Mouse (Mus musculus): ENCODE results near the gene Cobl. TPM values are rescaled to one million over a fixed set of nuclear protein-coding genes. Genes with fewer than 3 reads are reported as not detected.
A peak's percentile ranks its signal among the peaks of the same experiment; 100 is the strongest.

Gene Cobl
- total and polyA plus RNA-seq, 2 experiments from 2014 or later, result 20.5 to 42.5 TPM

GRCm38 (mm10) chr11:12219594-12220530 is 244.9 kb downstream of the Cobl start:
- Histone ChIP-seq H3K4me2 (ENCODE audit: low read depth, low read length) (no peak overlapping the region), H3K36me3 (replicated peaks; ENCODE audit: control insufficient read depth, insufficient read depth, low read length) (no peaks in the 10 kb centered on the region), H3K4me3 (ENCODE audit: low read depth, low read length) (no peak overlapping the region), H3K4me1 (ENCODE audit: control insufficient read depth, insufficient read depth) (no peaks in the 10 kb centered on the region), H3K27me3 (ENCODE audit: control insufficient read depth, insufficient read depth, low read length) (no peaks in the 10 kb centered on the region), H3K9me3 (replicated peaks; ENCODE audit: control insufficient read depth, low read length) (no peaks in the 10 kb centered on the region), H3K9ac (replicated peaks; ENCODE audit: low read depth, low read length) (no peak overlapping the region), H3K27ac (ENCODE audit: low read depth) (no peak overlapping the region)
- DNase-seq (ENCODE audit: low spot score) (no peak), ATAC-seq (ENCODE audit: insufficient read depth, low read depth) (no peak)
- no peak for TF ChIP-seq EP300 (IDR thresholded peaks at IDR 0.05; ENCODE audit: low read depth)
- no peak for TF ChIP-seq CTCF (IDR thresholded peaks at IDR 0.05; ENCODE audit: low read depth)
- WGBS, result 63% methylated on average over 4 of the region's 4 CpGs

- Histone ChIP-seq H3K36me3 (replicated peaks; ENCODE audit: control insufficient read depth, insufficient read depth, low read length) (no peaks in the 10 kb centered on the region), H3K4me1 (ENCODE audit: control insufficient read depth, insufficient read depth) (no peaks in the 10 kb centered on the region), H3K9ac (replicated peaks; ENCODE audit: low read depth, low read length) (no peak overlapping the region), H3K4me2 (ENCODE audit: low read depth, low read length) (no peak overlapping the region), H3K27me3 (ENCODE audit: control insufficient read depth, insufficient read depth, low read length) (no peaks in the 10 kb centered on the region), H3K4me3 (ENCODE audit: low read depth, low read length) (no peak overlapping the region), H3K9me3 (replicated peaks; ENCODE audit: control insufficient read depth, low read length) (no peaks in the 10 kb centered on the region), H3K27ac (ENCODE audit: low read depth) (no peak overlapping the region)
- TF ChIP-seq CTCF (IDR thresholded peaks at IDR 0.05; ENCODE audit: low read depth), result no peak
- TF ChIP-seq EP300 (IDR thresholded peaks at IDR 0.05; ENCODE audit: low read depth), result no peak
- 58% methylated on average over 1 of the region's 1 CpGs for WGBS
- no peak for ATAC-seq (ENCODE audit: insufficient read depth, low read depth)
- DNase-seq (ENCODE audit: low spot score), result no peak
These were observed 247.9 kb downstream of the Cobl start for GRCm38 (mm10) chr11:12216897-12217296.

DNA sequence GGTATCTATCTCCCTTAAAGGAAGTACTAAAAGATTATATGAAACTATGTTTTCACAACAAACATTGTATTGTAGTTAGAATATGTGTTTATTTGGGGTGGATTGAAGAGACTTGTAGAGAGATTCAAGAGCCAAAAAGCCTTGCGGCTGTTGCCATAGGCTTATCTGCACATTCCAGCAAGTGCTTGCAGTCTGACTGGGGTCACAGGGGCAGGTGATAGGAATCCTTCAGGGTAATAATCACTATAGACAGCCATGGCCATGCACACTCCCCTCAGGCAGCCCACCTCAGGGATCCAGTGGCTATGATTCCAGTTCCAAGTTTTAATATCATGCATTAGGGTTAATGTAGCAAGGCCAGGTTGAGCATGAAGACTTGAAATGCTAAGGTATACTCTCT is 249.2 kb downstream of the Cobl start:
- no peak overlapping the region for H3K27ac ChIP-seq (ENCODE audit: low read depth)
- TF ChIP-seq EP300 (IDR thresholded peaks at IDR 0.05; ENCODE audit: low read depth) (no peak), CTCF (IDR thresholded peaks at IDR 0.05; ENCODE audit: low read depth) (no peak)
- no peaks in the 10 kb centered on the region for H3K36me3 ChIP-seq (replicated peaks; ENCODE audit: control insufficient read depth, insufficient read depth, low read length)
- no peak overlapping the region for H3K9ac ChIP-seq (replicated peaks; ENCODE audit: low read depth, low read length)
- no peaks in the 10 kb centered on the region for H3K27me3 ChIP-seq (ENCODE audit: control insufficient read depth, insufficient read depth, low read length)
- no peak overlapping the region for H3K4me2 ChIP-seq (ENCODE audit: low read depth, low read length)
- H3K9me3 ChIP-seq (replicated peaks; ENCODE audit: control insufficient read depth, low read length), result no peaks in the 10 kb centered on the region
- no peak overlapping the region for H3K4me3 ChIP-seq (ENCODE audit: low read depth, low read length)
- 42% methylated on average over 1 of the region's 1 CpGs for WGBS
- DNase-seq (ENCODE audit: low spot score), result no peak
- ATAC-seq (ENCODE audit: insufficient read depth, low read depth), result no peak
- no peaks in the 10 kb centered on the region for H3K4me1 ChIP-seq (ENCODE audit: control insufficient read depth, insufficient read depth)

DNA sequence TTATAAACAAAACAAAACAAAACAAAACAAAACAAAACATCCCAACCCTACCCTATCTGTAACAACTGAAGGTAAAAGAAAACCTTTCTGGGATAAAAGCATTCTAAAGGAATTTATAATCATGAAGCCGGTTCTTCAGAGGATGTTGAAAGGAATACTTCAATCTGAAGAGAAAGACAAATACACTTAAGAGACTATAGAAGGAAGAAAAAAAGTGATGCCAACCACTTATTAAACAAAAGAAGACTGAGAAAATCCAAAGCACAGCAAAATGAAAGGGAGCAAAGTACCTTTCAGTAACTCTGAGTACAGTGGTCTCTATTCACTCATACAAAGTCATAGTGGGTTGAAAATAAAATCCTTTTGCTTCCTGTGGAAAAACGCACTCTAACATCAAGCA is 256.2 kb downstream of the Cobl start:
- H3K36me3 ChIP-seq (replicated peaks; ENCODE audit: control insufficient read depth, insufficient read depth, low read length), result no peaks in the 10 kb centered on the region
- no peak overlapping the region for H3K4me3 ChIP-seq (ENCODE audit: low read depth, low read length)
- no peak overlapping the region for H3K9ac ChIP-seq (replicated peaks; ENCODE audit: low read depth, low read length)
- H3K4me1 ChIP-seq (ENCODE audit: control insufficient read depth, insufficient read depth), result peaks cover 3% of the 10 kb centered on the region
- H3K4me2 ChIP-seq (ENCODE audit: low read depth, low read length), result no peak overlapping the region
- DNase-seq (ENCODE audit: low spot score) (no peak), ATAC-seq (ENCODE audit: insufficient read depth, low read depth) (no peak)
- WGBS, result 77% methylated on average over 2 of the region's 2 CpGs
- no peaks in the 10 kb centered on the region for H3K27me3 ChIP-seq (ENCODE audit: control insufficient read depth, insufficient read depth, low read length)
- TF ChIP-seq CTCF (IDR thresholded peaks at IDR 0.05; ENCODE audit: low read depth) (no peak), EP300 (IDR thresholded peaks at IDR 0.05; ENCODE audit: low read depth) (no peak)
- H3K9me3 ChIP-seq (replicated peaks; ENCODE audit: control insufficient read depth, low read length), result no peaks in the 10 kb centered on the region
- H3K27ac ChIP-seq (ENCODE audit: low read depth), result no peak overlapping the region

- Histone ChIP-seq H3K36me3 (replicated peaks; ENCODE audit: control insufficient read depth, insufficient read depth, low read length) (no peaks in the 10 kb centered on the region), H3K4me1 (ENCODE audit: control insufficient read depth, insufficient read depth) (peaks cover 3% of the 10 kb centered on the region), H3K9ac (replicated peaks; ENCODE audit: low read depth, low read length) (no peak overlapping the region), H3K27me3 (ENCODE audit: control insufficient read depth, insufficient read depth, low read length) (no peaks in the 10 kb centered on the region), H3K27ac (ENCODE audit: low read depth) (no peak overlapping the region), H3K9me3 (replicated peaks; ENCODE audit: control insufficient read depth, low read length) (no peaks in the 10 kb centered on the region), H3K4me2 (ENCODE audit: low read depth, low read length) (no peak overlapping the region), H3K4me3 (ENCODE audit: low read depth, low read length) (no peak overlapping the region)
- DNase-seq (ENCODE audit: low spot score) (no peak), ATAC-seq (ENCODE audit: insufficient read depth, low read depth) (peak; percentile 57; the same call in 1 of the 2 replicates)
- WGBS, result 11% methylated on average over 6 of the region's 6 CpGs
- no peak for TF ChIP-seq EP300 (IDR thresholded peaks at IDR 0.05; ENCODE audit: low read depth)
- peak; percentile 49 for TF ChIP-seq CTCF (IDR thresholded peaks at IDR 0.05; ENCODE audit: low read depth)
These were observed 259.3 kb downstream of the Cobl start for GRCm38 (mm10) chr11:12205201-12206161.
